Mouse (Mus musculus) brain, embryonic 18.5 days (tissue): ENCODE measurements at regions not wholly inside any gene's neighbourhood (a gene's known extent, or its start where the extent isn't known, plus 50 kb on each side); places are given as distances from the start of the nearest gene placed in this dataset.

Experiments used
- DNase-seq: peaks from one replicate; pipeline ENCODE4 v3.0.0-alpha.2; 2012; ENCODE audit warnings: low read depth, low spot score

DNA sequence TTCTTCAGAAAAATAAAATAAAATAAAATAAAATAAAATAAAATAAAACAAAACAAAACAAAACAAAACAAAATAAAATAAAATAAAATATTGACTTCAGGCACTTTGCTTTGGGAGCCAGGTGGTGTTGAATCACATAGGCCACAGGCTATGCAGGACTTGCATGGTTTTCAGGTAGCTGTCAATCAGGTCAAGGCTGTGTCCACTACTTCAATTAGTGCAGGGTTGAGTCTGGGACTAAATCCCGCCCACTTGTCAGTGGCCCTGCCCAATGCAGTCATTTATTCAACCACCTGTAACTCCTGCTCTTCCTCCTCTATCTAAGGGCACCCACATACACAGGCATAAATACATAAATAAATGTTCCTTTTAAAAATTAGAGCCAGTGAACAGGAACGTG is 497.3 kb upstream of the Gm5415 start:
- no peak for DNase-seq

- no peak for DNase-seq
Measured at GRCm38 (mm10) chr1:33042424-33042823, 495.3 kb upstream of the Gm5415 start.

GRCm38 (mm10) chr1:33040740-33041139 is 493.6 kb upstream of the Gm5415 start:
- DNase-seq: no peak

DNA sequence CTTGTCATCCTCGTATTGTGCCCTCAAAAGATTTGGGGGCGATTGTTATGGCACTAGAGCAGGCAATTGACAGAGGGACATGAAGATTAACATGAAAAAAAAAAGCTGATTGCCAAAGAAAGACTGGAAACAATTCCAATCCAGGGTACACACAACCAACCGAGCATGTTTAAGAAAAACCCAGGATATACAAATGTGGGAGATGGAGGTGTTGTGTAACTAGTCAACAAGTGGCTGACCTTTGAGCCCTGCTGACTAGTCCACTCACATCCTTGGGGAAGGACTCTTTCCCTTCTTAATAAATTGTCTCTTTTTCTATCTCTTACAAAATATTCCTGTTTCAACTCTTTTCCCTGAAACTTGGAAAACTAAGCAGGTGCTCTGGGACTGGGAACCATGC is 484.9 kb upstream of the Gm5415 start:
- DNase-seq: no peak

DNA sequence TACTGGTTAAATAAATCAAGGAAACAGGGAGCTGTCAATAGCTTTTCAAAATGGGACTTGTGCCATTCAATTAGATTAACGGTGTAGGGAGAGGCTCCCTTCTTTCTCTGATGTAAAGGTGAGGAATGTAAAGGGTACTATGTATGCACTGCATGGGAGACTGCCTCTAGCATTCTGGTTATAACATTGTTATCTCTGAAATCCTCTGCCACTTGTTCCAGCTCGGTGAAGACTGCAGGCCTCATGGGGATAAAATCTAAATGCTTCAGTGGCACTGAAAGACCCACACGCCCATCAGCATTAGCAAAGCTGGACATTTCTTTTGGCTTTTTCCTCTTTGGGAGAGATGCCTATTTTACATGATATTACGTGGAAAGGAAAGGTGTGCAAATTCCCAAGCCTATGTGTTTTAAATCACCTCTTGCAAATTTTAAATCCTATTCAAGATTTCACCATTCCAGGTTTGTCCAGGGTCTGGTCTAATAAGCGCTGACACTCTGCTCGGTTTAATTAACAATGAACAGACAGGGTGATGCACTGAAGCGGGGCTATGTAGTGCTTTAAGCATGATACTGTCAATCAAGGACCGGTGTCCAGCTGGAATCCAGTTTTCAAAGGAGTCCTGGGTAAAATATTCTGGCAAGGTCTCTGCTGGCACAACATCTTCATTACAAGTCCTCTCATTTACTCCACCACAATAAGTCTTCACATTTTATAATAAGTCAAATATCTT is 479.8 kb upstream of the Gm5415 start:
- no peak for DNase-seq

- DNase-seq: no peak
Measured at GRCm38 (mm10) chr1:33025379-33025778, 478.3 kb upstream of the Gm5415 start.

DNA sequence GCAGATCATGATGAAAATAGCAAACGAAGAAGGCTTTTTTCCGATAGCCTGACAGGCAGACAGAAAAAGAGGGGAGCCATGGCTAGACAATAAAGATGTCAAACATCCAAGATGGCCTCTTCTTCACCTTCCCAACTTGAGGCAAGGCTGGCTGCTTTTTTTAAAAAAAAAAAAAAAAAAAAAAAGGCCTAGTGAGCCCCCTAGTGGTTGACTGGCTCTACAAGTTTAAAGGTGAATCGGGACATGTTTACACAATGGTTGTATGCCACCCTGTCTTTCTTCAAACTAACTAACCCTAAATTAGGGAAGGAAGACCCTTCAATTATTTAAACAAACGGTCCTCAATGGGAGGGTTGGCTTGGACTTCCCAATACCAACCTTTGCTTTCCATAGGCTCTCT is 475.8 kb upstream of the Gm5415 start:
- no peak for DNase-seq

DNA sequence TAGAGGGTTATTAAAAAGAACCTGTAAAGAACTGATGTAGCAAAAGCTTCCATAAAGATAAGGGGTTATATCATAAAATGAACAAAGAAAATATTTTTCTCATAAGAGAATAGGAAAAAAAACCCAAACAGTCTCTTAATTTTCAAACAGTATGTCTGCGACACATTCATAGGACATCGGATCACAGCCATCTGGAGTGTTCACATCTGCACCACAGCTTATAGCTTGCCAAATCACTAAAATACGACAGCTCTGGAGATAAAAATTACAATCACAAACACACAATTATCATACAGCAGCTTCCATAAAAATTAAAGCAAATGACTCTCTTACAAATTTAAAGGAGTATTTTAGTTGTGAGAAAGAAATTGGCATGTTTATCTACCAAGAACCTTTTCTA is 456.9 kb upstream of the Gm5415 start:
- DNase-seq: no peak

GRCm38 (mm10) chr1:32964957-32965356 is 417.9 kb upstream of the Gm5415 start:
- DNase-seq: no peak

DNA sequence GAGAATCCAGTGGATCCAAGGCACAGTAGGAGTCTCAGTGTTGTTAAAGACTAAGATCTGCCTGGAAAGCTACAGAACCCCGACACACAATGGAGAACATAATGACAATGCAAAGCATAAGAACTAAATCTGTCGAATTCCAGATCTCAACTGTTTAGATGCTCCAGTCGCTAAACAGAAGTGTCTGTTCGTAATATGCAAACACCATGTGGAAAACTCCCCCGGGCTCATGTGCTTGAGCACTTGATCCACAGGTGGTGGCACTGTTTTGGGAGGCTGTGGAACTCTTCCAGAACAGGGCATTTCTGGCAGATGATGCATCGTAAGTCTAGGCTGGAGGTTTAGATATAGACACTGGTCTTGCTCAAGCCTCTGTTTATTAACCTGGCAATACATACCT is 412.2 kb upstream of the Gm5415 start:
- no peak for DNase-seq

DNA sequence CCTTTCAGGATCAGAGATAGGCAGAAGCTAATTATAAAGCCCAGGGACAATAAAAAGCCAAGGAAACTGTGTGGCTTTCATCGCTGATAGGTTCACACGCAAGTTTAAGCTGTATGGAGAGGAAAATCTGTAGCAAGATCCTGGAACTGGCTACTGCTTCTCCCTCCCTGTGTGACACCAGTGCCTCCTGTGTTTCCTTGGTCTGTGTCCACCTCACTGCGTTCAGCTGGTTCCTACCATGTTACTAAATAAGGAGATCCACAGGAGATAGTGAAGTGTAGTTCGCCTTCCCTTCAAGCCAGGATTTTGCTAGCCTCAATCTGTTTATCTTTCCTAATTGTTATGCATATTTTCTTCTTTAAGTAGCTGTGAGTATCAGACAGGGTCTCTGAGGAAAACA is 399.2 kb upstream of the Gm5415 start:
- no peak for DNase-seq

DNA sequence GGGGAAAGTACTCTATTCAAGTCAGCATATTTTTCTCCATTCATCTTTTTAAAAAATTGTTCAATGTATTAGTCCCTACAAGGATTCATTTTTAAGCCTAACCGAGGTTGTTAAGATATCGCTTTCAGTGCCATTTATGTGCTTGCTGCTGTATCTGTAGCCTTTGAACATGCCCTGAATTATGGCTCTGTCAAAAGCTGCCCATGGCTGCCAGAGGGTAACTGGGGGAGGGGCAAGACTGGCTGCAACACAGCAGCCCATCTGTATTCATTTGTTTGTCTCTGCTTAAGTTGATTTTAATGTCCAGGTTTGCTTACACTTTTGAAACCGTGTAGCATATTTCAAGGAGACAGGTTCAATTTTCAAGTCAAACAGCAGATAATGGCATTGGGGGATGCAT is 383.3 kb upstream of the Gm5415 start:
- no peak for DNase-seq

GRCm38 (mm10) chr1:32902437-32902836 is 355.3 kb upstream of the Gm5415 start:
- no peak for DNase-seq

DNA sequence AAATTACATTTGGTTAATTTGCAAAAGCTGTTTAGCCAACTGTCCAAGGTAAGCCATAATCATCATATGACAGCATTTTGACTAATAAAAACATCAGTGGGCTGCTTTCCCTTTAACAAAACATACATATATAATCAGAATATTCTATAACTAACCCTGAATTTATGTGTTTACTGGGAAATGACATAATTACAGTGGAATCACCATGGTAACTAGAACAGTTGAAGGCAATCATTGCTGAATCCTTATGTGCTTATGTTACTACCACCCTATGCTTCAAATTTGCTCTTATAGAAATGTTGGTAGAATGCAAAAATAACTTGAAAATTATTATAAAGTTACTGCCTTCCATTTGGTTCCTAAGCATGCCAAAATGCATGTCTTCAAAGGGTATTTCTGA is 340.6 kb upstream of the Gm5415 start:
- no peak for DNase-seq

DNA sequence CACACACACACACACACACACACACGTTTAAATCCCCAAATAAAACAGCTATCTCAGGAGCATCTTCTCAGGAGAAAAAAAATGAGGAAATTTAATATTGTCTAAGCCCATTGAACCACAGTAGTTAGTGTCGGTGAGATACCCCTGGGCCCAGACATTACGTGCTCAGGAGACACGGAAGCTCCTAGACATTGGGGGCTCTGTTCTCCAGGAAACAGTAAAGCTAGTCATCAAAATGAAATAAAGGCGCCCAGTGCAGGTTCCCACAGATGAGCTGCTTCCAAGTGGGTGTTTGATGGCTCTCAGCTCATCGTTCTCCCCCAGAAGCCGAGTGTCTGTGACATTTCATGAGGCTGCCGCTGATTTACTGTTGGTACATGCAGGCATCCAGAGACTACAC is 325.8 kb upstream of the Gm5415 start:
- DNase-seq: no peak

DNA sequence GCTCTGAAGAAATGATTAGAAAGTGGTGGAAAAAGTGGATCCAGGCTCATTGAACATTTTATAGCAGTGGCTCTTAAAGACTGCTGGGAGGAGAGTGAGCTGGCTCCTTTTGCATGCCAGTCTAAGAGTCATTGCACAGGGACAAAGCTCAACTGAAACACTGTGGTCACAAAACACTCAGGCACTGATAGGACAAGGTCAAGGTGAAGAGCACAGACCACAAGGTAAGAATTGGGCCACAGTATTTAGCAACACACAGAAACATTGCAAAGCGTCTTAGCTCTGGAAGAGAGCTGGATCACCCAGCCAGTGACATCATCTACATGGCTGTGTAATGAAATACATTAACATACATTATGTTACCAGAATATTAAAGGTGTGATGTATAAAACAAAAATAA is 319.0 kb upstream of the Gm5415 start:
- no peak for DNase-seq

- no peak for DNase-seq
Measured at GRCm38 (mm10) chr1:32858040-32858439, 310.9 kb upstream of the Gm5415 start.
